Mouse (Mus musculus): ENCODE measurements around the gene Bbx.

GRCm38 (mm10) chr16:50249036-50249435, 183.2 kb downstream of the Bbx start:
- TF ChIP-seq CTCF (IDR thresholded peaks at IDR 0.05; ENCODE audit: extremely low read depth, insufficient read depth, low read length) (no peak), POLR2A (IDR thresholded peaks at IDR 0.05; ENCODE audit: extremely low read depth, insufficient read depth, low read length) (no peak)
